Mouse (Mus musculus): Measurements from ENCODE around the gene Try10.
"Not testable (repeated sequence)": the region's sequence is repeated elsewhere in the genome, so short reads cannot be mapped to it uniquely, and the experiment has no call there.

Gene Try10

DNA sequence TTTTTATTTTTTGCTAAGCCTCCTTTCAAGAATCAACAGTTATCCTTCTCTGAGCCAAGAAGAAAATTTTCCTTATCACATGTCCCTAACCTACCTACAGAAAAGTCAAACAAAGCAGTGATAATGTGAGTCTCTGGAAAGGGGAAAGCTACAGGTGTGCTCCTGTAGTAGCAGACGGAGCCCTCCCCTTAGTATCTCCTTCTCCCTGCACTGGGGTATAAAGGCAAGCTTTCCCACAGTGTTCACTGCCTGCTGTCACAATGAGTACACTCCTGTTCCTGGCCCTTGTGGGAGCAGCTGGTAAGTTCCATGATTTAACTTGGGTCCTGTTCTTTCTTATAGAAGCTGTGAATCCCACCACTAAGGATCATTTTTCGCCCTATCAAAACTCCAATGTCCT is at the start of gene Try10:
Gene Try10 (plus strand): TSS at position 174 of the 400 bp plus-strand sequence.
- in situ Hi-C loops (cut with MboI, MseI): no loop called here

DNA sequence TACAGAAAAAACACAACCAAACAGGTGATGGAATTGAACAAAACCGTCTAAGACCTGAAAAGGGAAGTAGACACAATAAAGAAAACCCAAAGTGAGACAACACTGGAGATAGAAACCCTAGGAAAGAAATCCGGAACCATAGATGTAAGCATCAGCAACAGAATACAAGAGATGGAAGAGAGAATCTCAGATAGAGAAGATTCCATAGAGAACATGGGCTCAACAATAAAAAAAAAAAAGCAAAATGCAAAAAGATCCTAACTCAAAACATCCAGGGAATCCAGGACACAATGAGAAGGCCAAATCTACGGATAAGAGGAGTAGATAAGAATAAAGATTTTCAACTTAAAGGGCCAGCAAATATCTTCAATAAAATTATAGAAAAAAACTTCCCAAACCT is 37.2 kb upstream of the Try10 start, which contains the start of gene Try5:
Gene Try5 (minus strand): TSS at position 101 of the 400 bp plus-strand sequence.
- in situ Hi-C loops (cut with MboI, MseI): not testable (repeated sequence)

DNA sequence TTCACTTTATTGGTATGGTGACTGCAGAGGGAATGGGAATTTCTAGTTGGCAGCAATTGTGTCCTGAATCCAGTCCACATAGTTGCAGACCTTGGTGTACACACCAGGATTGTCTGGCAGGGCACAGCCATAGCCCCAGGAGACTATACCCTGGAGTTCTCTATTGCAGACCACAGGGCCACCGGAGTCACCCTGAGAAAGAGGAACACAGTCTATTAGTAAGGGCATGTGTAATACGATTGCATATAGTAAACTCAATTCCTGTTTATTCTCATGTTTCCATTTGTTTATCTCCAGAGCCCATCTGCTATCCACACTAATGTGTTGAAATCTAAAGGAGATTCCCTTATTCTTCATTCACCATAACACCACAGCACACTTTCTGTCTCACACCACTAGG is 19.9 kb downstream of the Try10 start:
- in situ Hi-C loops (cut with MboI, MseI): not testable (repeated sequence)

DNA sequence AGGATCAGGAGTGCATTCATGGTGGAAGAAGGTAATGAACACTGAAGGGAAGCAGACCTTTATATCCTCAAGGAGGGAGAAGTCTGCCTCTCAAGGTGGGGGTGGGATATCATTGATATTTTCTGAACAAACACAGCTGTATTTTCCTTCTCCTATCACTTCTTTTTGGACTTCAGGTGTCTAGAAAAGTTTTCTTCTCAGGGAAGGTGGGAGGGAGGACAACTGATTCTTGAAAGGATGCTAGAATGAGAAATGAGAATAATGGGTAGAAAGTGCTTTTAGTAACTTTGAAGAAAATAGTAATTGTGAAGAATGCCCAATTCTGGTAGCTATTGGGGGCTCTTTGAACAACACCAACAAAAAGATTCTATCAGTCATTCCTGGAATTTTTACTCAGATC is 23.7 kb downstream of the Try10 start, which contains the start of gene Prss3:
Gene Prss3 (minus strand): TSS at position 101 of the 400 bp plus-strand sequence.
- in situ Hi-C loops (cut with MboI, MseI): not testable (repeated sequence)

DNA sequence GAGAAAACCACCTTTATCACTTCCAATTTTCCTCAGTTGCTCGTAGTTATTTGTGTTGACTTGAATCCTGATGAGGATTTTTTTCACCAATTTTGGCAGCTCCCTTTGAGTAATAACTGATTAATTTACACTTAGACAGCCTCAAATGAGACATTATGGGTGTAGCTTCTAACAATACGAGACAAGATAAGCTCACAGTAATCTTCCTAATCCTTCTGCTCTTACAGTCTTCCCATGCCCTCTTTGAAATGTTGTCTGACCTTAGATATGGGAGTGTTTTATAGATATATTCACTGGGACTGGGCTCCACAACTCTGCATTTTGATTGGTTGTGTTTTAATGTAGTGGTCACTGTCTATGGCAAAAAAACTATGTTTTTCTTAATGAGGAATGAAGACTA is 32.9 kb downstream of the Try10 start:
- in situ Hi-C loops (cut with MboI, MseI): no loop called here

DNA sequence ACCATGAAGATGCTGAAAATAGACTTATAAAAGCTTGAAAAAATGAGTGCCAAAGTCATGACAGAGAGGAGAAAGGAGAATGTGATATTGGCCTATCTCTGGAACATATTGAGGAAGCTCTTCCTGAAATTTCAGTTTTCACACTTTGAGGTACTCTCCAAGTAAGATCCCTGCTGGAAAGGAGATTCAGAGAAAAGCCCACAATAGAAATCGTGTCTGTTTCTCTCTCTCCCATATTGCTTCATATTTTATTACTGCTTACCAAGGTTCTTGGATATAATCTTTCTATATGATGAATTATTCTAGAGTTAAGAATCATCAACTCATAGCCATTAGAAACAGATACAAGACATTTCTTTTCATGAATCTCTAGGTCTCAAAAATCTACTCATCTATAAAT is 37.7 kb downstream of the Try10 start:
- in situ Hi-C loops (cut with MboI, MseI): not testable (repeated sequence)

DNA sequence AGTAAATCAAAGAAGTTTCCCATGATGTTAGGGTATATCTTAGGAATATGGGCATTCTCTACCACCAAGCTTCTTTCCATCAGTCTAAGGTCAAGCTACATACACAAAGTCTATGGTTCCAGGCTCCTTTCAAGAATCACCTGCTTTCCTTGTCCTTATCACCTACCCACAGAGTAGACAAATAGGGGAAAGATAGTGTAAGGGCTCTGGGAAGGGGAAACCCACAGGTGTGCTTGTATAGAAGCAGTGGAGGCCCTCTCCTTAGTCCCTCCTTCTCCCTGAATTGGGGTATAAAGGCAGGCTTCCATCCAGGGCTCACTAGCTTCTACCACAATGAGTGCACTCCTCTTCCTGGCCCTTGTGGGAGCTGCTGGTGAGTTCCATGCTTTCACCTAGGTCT is 38.2 kb downstream of the Try10 start, which contains the start of gene Gm5771:
Gene Gm5771 (plus strand): TSS at position 301 of the 400 bp plus-strand sequence.
- in situ Hi-C loops (cut with MboI, MseI): not testable (repeated sequence)
